Mouse (Mus musculus) cerebellum, adult 9-11 months (tissue): Measurements from ENCODE around the gene Tfrc.

Experiments
- DNase-seq: peaks from one replicate; pipeline ENCODE4 v3.0.0; 2022

Gene Tfrc

DNA sequence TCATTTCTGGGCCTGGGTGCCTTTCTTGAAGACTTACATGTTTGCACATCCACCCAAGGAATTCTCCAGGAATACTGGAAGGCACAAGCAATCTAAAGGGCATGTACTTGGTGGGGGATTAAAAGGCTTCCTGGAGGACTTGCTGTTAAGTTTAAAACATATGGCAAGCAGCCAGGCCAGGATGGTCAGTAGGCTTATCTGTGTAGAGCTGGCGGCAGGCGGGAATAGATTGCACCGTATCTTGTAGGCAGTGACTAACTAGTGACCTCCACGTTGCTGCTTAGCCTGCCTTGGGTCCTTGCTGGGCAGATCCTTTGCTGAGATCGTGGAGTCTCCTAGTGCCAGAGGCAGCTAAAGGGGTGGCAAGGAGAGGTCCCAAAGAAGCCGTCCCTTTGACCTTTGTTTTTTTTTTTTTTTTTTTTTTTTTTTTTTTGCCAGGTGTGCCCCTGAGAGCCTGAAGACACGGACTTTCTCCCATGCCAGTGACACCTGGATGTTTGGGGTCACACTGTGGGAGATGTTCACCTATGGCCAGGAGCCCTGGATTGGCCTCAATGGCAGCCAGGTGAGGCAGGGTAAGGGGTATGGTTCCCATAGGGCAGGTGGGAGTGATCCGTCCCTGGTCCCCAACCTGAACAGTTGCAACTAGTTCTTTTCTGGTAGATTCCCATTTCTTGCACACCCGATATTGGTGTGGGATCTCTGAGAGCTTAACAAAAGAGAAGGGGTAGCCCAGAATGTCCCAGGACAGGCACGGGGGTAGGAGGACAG lies 61.8 kb downstream of the Tfrc start:
- no peak for DNase-seq

GRCm38 (mm10) chr16:32671206-32671887 lies 62.6 kb downstream of the Tfrc start:
- peak; percentile 12 for DNase-seq

- no peak for DNase-seq
These were observed 63.5 kb downstream of the Tfrc start for GRCm38 (mm10) chr16:32672250-32672649.

- DNase-seq: no peak
These were observed 64.3 kb downstream of the Tfrc start for GRCm38 (mm10) chr16:32672861-32673560.

DNA sequence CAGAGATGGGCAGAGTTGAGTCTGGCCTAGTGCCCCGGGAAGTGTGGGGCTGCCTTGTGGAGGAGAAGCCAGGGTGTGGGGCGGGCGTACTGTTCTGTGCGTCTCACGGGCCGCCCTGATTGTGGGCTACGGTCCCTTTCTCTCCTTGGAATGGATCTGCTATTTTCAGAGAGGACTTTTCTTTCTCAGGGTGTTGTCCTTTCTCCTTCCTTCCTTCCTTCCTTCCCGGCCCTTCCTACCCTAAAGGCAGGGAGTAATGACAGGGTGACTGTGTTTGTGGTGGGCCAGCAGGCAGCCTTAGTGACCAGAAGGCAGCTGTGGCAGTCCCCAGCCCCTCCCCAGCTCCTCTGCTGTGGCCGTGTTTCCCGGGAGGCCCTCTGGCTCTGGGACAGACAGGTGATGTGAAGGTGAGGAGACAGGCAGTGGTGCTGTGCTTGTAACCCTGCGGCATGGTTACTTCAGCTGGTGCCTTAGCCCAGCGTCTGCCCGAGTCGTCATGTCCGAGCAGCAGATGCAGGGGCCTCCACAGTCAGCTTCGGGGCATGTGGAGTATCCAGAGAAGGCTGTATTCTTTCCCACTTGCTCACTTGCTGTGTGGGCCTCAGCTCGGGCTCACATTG lies 65.5 kb downstream of the Tfrc start:
- no peak for DNase-seq

DNA sequence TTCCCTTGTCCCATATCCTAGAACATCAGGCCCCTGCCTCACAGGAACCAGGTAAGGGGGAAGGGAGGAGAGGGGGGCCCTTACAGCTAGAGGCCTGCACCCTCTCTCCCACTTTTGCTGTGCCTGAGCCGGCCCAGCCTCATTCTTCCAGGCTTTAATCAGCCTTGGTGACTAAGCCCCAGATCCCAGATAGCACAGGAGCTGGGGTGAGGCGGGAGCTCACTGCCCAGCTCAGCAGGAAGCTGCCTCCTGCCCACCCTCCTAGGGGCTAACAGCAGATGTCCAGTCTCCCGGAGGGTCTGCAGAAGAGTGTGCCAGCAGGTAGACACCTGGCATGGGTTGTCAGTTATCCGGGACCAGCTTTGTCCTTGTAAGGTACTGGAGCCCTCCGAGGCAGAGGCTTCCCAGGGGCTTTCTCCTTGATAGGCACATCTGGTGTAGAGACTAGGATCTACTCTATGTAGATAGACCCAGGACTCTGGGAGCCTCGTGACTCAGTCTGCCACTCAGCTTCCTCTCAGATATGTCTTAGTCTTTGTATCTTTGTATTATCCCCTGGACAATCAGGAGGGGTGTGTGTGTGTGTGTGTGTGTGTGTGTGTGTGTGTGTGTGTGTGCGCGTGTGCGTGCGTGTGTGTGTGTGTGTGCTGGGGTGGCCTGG lies 68.5 kb downstream of the Tfrc start:
- DNase-seq: peak; percentile 11

DNA sequence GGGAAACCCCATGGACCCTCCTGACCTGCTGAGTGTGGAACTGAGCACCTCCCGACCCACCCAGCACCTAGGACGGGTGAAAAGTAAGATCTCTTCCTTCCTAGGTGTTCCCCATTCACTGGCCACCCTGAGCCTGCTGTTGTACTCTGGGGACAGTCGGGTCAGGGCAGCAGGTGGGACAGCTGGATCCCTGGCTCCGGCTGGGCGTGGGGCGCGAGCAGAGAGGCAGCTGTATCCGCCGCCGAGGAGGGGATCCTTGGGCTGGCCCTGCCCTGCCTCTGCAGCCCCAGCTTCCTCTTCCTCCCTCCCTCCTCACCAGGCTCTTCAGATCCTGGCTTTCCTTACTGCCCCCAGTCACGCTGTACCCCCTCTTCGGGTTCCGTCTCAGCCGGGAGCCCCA lies 69.2 kb downstream of the Tfrc start:
- peak; percentile 10 for DNase-seq

DNA sequence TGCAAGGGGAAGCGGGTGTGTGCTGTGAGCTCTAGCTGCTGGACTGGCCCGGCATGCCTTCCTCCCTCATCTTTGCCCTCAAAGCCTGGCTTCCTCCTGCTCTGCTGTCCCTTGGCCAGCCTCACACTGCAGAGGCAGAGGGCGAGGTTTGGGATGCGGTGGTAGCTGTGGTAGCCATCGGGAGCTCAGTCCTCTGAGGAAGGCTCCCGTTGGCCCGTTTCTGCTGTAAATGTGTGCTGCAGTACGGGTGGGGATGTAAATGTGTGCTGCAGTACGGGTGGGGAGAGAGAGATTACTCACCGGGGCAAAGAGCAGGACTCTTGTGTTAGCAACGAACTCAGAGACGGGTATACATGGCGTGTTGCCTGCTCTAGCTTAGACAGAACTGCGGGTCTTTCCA lies 70.1 kb downstream of the Tfrc start:
- no peak for DNase-seq

DNA sequence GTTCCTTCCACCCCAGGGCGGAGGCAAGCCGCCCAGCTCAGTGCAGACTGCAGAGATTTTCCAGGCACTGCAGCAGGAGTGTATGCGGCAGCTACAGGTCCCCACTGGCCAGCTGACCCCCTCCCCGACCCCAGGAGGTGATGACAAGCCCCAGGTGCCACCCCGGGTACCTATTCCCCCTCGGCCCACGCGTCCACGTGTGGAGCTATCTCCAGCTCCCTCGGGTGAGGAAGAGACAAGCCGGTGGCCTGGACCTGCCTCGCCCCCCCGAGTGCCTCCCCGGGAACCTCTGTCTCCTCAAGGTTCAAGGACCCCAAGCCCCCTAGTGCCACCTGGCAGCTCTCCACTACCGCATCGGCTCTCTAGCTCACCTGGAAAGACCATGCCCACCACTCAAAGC lies 71.3 kb downstream of the Tfrc start:
- no peak for DNase-seq

GRCm38 (mm10) chr16:32680806-32681205 lies 72.1 kb downstream of the Tfrc start:
- no peak for DNase-seq

DNA sequence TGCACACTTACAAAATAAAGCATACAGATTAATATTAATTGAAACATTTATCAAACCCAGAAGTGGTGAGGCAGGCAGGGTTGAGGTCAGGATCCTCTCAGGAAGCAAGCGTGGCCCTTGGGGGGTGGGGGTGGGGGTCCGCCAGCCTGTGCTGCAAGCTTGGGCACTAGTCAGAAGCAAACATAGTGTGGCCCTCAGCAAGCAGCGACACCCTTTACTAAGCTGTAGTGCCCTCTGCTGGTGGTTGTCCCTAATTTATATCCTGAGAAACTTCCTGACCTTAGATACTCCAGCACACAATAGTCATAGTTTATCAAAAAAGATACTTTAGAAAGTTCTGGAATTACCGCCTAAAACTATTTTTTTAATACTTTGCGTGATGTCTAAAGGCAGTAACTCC lies 73.5 kb downstream of the Tfrc start:
- DNase-seq: peak; percentile 65
